Mouse (Mus musculus) forebrain, embryonic 14.5 days (tissue): ENCODE results near the gene Cdkn1b. TPM values are rescaled to one million over a fixed set of nuclear protein-coding genes. Genes with fewer than 3 reads are reported as not detected.

Source experiments
- ATAC-seq: fragments of 200-750 bp; cut with Nextera tagmentation; 2 replicates; pipeline ENCODE4 v1.8.0; 2017; ENCODE audit warnings: mild to moderate bottlenecking, moderate library complexity
- DNase-seq: peaks from one replicate; pipeline ENCODE4 v3.0.0-alpha.2; 2015; ENCODE audit warnings: low spot score
- H3K27ac ChIP-seq: fragments of 300-500 bp; sonication (generic); 2 replicates; pipeline ENCODE4 v1.5.1; 2014; ENCODE audit warnings: low read depth, mild to moderate bottlenecking, control low read depth, low read length, moderate library complexity
- H3K27me3 ChIP-seq: fragments of 300-500 bp; sonication (generic); replicated peaks from 2 replicates; pipeline ENCODE4 v1.6.1; 2014; ENCODE audit warnings: low read length, control low read depth, mixed read lengths; ENCODE audit not compliant: control insufficient read depth, insufficient read depth
- H3K36me3 ChIP-seq: fragments of 300-500 bp; sonication (generic); 2 replicates; pipeline ENCODE4 v1.6.1; 2014; ENCODE audit warnings: low read length, control low read depth; ENCODE audit not compliant: control insufficient read depth, insufficient read depth
- H3K4me1 ChIP-seq: fragments of 300-500 bp; sonication (generic); 2 replicates; pipeline ENCODE4 v1.6.1; 2014; ENCODE audit warnings: antibody characterized with exemption, low read length, control low read depth; ENCODE audit not compliant: control insufficient read depth, insufficient read depth
- H3K4me2 ChIP-seq: fragments of 300-500 bp; sonication (generic); 2 replicates; pipeline ENCODE4 v1.6.1; 2014; ENCODE audit warnings: mild to moderate bottlenecking, control low read depth, low read length
- H3K4me3 ChIP-seq: fragments of 300-500 bp; sonication (generic); 2 replicates; pipeline ENCODE4 v1.5.1; 2014; ENCODE audit warnings: low read depth, low read length, control low read depth
- H3K9ac ChIP-seq: fragments of 300-500 bp; sonication (generic); 2 replicates; pipeline ENCODE4 v1.6.1; 2014; ENCODE audit warnings: mild to moderate bottlenecking, low read length, control low read depth, moderate library complexity
- H3K9me3 ChIP-seq: fragments of 300-500 bp; sonication (generic); replicated peaks from 2 replicates; pipeline ENCODE4 v1.6.1; 2016; ENCODE audit warnings: low read length, control low read depth, mixed read lengths; ENCODE audit not compliant: control insufficient read depth
- WGBS: fragments of 180-500 bp; shearing (Covaris S2); extraction: QIAGEN DNeasy Blood & Tissue Kit; methylation state at CpG from one replicate; pipeline ENCODE4 v1.1.7; 2014; 5-methylcytosine and 5-hydroxymethylcytosine counted together
- polyA plus RNA-seq: library from polyadenylated mRNA; unstranded; fragments of >200 nt; fragmentation: Nextera tagmentation; extraction: Ambion mirVana; gene quantifications from 2 replicates; pipeline ENCODE4 v1.2.1, GENCODE M21; 2014

The Cdkn1b gene
- polyA plus RNA-seq, 1 experiment from 2014 or later = 63.3 TPM

DNA sequence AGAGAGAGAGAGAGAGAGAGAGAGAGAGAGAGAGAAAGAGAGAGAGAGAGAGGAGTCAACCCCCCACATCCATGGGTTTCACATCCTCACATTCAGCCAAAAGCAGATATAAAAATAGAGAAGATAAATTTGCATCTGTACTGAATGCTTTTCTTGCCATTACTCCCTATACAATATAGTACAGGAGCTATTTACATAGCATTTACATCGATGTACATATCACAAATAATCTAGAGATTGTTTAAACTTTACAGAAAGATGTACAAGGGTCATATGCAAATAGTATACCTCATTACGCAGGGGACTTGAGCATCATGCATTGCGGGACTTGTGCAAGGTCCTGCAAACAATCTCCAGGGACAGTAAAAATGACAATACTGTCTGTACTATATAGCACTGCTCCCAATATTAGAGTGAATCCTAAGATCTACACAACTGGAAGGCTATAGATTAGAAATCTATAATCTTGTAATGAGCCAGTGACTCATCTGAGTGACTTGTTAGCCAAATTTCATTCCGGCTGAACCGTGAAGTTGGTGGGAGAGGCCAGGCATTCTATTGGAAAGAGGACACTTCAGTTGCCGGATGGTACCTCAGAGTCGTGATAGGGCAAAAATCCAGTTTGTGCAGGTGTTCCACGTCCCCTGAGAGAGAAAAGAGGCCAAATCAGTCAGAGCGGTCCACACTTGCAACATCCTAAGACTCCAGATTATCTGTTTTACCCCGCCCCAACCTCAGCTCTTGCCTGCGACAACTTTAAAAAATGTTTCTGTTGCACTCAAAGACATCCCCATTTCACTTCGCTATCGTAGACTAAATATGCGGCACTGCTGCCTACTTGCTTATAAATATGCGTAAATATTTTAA lies 23.4 kb upstream of the Cdkn1b start:
- Histone ChIP-seq H3K9ac (peak overlapping the region; percentile 91), H3K9me3 (no peaks in the 10 kb centered on the region), H3K27me3 (no peaks in the 10 kb centered on the region), H3K36me3 (0 out of 2 replicates have a peak, but pooled peaks cover 3% of the 10 kb centered on the region), H3K4me2 (peak overlapping the region; percentile 79), H3K4me3 (peak overlapping the region; percentile 57), H3K27ac (no peak overlapping the region), H3K4me1 (peaks cover 12% of the 10 kb centered on the region; the same call in 1 of the 2 replicates)
- 61% methylated on average over 15 of the region's 15 CpGs for WGBS
- DNase-seq (no peak), ATAC-seq (no peak)

DNA sequence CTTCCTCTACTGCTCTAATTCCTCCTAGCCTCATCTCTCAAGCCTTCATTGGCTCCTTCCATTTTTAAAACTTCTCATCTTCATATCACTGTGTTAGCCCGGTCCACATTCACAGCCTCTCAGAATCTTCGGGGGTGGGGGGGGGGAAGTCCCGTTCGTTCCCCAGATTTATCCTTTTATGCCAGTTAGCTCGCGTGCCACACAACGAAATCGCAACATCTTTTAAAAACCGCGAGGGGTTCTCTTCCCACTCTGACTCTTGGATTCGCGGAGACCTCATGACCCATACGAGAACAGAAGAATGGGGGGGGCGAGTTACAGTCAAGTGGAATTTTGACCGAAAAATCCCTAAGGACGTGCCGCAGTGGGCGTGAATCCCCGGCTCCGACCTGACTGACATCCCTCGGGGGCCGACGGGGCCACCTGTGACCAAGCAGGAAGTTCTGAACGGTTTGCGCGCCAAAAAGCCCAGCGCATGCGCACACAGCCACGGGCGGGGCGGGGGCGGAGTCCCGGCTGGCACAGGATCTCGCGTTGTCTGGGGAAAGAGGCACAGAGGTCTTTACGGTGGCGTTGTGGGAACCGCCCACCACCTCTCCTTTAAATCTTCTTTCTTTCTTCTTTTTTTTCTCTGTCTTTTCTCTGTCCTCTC lies 22.6 kb upstream of the Cdkn1b start:
- peaks cover 12% of the 10 kb centered on the region; the same call in 1 of the 2 replicates for H3K4me1 ChIP-seq
- peak overlapping the region; percentile 99 for H3K27ac ChIP-seq
- DNase-seq (peak; percentile 95), ATAC-seq (peak; percentile 93)
- peak overlapping the region; percentile 91 for H3K9ac ChIP-seq
- WGBS = 1% methylated on average over 38 of the region's 38 CpGs
- no peaks in the 10 kb centered on the region for H3K27me3 ChIP-seq
- peak overlapping the region; percentile 79 for H3K4me2 ChIP-seq
- H3K9me3 ChIP-seq = no peaks in the 10 kb centered on the region
- peak overlapping the region; percentile 57 for H3K4me3 ChIP-seq
- H3K36me3 ChIP-seq = 0 out of 2 replicates have a peak, but pooled peaks cover 3% of the 10 kb centered on the region

- Histone ChIP-seq H3K27me3 (no peaks in the 10 kb centered on the region), H3K9me3 (no peaks in the 10 kb centered on the region), H3K4me1 (peaks cover 12% of the 10 kb centered on the region; the same call in 1 of the 2 replicates), H3K4me2 (peak within 1 kb of the TSS; percentile 79), H3K27ac (peak within 1 kb of the TSS; percentile 99), H3K36me3 (0 out of 2 replicates have a peak, but pooled peaks cover 3% of the 10 kb centered on the region), H3K4me3 (peak within 1 kb of the TSS; percentile 57), H3K9ac (peak within 1 kb of the TSS; percentile 91)
- under 1% methylated on average over 51 of the region's 51 CpGs for WGBS
- ATAC-seq (peak; percentile 94), DNase-seq (peak; percentile 97)
Measured at GRCm38 (mm10) chr6:134898095-134898965, 21.9 kb upstream of the Cdkn1b start, which contains the start of gene Gpr19. Gene Gpr19, minus strand, starts transcription at chr6:134898578.

GRCm38 (mm10) chr6:134903368-134903767 lies 16.8 kb upstream of the Cdkn1b start:
- no peak overlapping the region for H3K27ac ChIP-seq
- WGBS = 87% methylated on average over 4 of the region's 4 CpGs
- no peak for ATAC-seq

GRCm38 (mm10) chr6:134903891-134904884 lies 16.0 kb upstream of the Cdkn1b start:
- H3K4me3 ChIP-seq = no peak overlapping the region
- H3K36me3 ChIP-seq = no peaks in the 10 kb centered on the region
- H3K4me2 ChIP-seq = no peak overlapping the region
- no peaks in the 10 kb centered on the region for H3K9me3 ChIP-seq
- H3K4me1 ChIP-seq = 0 out of 2 replicates have a peak, but pooled peaks cover 1% of the 10 kb centered on the region
- H3K27ac ChIP-seq = no peak overlapping the region
- no peak for DNase-seq
- whole genome bisulfite sequencing = 95% methylated on average over 10 of the region's 10 CpGs
- H3K9ac ChIP-seq = no peak overlapping the region
- no peak for ATAC-seq
- no peaks in the 10 kb centered on the region for H3K27me3 ChIP-seq

More at GRCm38 (mm10) chr6:134903368-134903767, 16.8 kb upstream of the Cdkn1b start:
- H3K4me1 ChIP-seq = 0 out of 2 replicates have a peak, but pooled peaks cover 4% of the 10 kb centered on the region
- H3K27me3 ChIP-seq = no peaks in the 10 kb centered on the region
- H3K4me3 ChIP-seq = no peak overlapping the region
- H3K9ac ChIP-seq = no peak overlapping the region
- H3K9me3 ChIP-seq = no peaks in the 10 kb centered on the region
- no peak overlapping the region for H3K4me2 ChIP-seq
- no peaks in the 10 kb centered on the region for H3K36me3 ChIP-seq
- no peak for DNase-seq

DNA sequence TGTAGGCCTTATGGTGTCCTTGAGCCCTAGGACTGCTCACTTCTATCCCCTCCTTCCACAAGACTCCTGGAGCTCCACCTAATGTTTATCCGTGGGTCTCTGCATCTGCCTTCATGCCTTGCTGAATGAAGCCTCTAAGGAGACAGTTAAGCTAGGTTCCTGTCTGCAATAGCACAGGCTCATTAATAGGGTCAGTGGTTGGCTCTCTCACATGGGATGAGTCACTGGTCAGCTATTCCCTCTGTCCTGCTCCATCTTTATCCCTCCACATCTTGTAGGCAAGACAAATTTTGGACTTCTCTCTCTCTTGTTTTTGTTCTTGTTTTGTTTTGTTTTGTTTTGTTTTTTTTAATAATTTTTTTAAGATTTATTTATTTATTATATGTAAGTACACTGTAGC lies 14.4 kb upstream of the Cdkn1b start:
- no peaks in the 10 kb centered on the region for H3K36me3 ChIP-seq
- DNase-seq = no peak
- no peak for ATAC-seq
- no peak overlapping the region for H3K27ac ChIP-seq
- H3K27me3 ChIP-seq = no peaks in the 10 kb centered on the region
- WGBS = 76% methylated on average over 1 of the region's 1 CpGs
- H3K4me1 ChIP-seq = no peaks in the 10 kb centered on the region
- no peak overlapping the region for H3K9ac ChIP-seq
- H3K4me3 ChIP-seq = no peak overlapping the region
- H3K4me2 ChIP-seq = no peak overlapping the region
- H3K9me3 ChIP-seq = no peaks in the 10 kb centered on the region

- 89% methylated on average over 5 of the region's 5 CpGs for WGBS
- no peaks in the 10 kb centered on the region for H3K9me3 ChIP-seq
Measured at GRCm38 (mm10) chr6:134914523-134914922, 5.7 kb upstream of the Cdkn1b start.

More at GRCm38 (mm10) chr6:134914523-134914922, 5.7 kb upstream of the Cdkn1b start:
- H3K4me3 ChIP-seq = no peak overlapping the region
- H3K27me3 ChIP-seq = no peaks in the 10 kb centered on the region
- no peak overlapping the region for H3K27ac ChIP-seq
- DNase-seq (no peak), ATAC-seq (no peak)
- no peaks in the 10 kb centered on the region for H3K36me3 ChIP-seq
- H3K4me1 ChIP-seq = 0 out of 2 replicates have a peak, but pooled peaks cover 7% of the 10 kb centered on the region
- H3K9ac ChIP-seq = no peak overlapping the region
- no peak overlapping the region for H3K4me2 ChIP-seq
